Mouse (Mus musculus) neural tube, embryonic 15.5 days (tissue): Measurements from ENCODE around the gene Jph3. TPM values are rescaled to one million over a fixed set of nuclear protein-coding genes. Genes with fewer than 3 reads are reported as not detected.
A peak's percentile ranks its signal among the peaks of the same experiment; 100 is the strongest.

Experiments used
- ATAC-seq: fragments of 200-750 bp; cut with Nextera tagmentation; 2 replicates; pipeline ENCODE4 v1.8.0; 2017; ENCODE audit warnings: mild to moderate bottlenecking, moderate TSS enrichment, moderate library complexity; ENCODE audit not compliant: low FRiP score
- H3K27ac ChIP-seq: fragments of 300-500 bp; sonication (generic); replicated peaks from 2 replicates; pipeline ENCODE4 v1.5.1; 2015; ENCODE audit warnings: mild to moderate bottlenecking, inconsistent platforms
- H3K27me3 ChIP-seq: fragments of 300-500 bp; sonication (generic); replicated peaks from 2 replicates; pipeline ENCODE4 v1.6.1; 2015; ENCODE audit warnings: inconsistent platforms
- H3K36me3 ChIP-seq: fragments of 300-500 bp; sonication (generic); 2 replicates; pipeline ENCODE4 v1.6.1; 2015; ENCODE audit warnings: inconsistent platforms
- H3K4me1 ChIP-seq: fragments of 300-500 bp; sonication (generic); 2 replicates; pipeline ENCODE4 v1.6.1; 2015; ENCODE audit warnings: inconsistent platforms
- H3K4me2 ChIP-seq: fragments of 300-500 bp; sonication (generic); 2 replicates; pipeline ENCODE4 v1.6.1; 2015; ENCODE audit warnings: inconsistent platforms, mild to moderate bottlenecking, moderate library complexity
- H3K4me3 ChIP-seq: fragments of 300-500 bp; sonication (generic); replicated peaks from 2 replicates; pipeline ENCODE4 v1.5.1; 2015; ENCODE audit warnings: mild to moderate bottlenecking, inconsistent platforms
- H3K9ac ChIP-seq: fragments of 300-500 bp; sonication (generic); replicated peaks from 2 replicates; pipeline ENCODE4 v1.6.1; 2015; ENCODE audit warnings: mild to moderate bottlenecking, inconsistent platforms
- H3K9me3 ChIP-seq: fragments of 300-500 bp; sonication (generic); replicated peaks from 2 replicates; pipeline ENCODE4 v1.6.1; 2016; ENCODE audit warnings: inconsistent platforms
- WGBS: fragments of 180-500 bp; shearing (Covaris S2); methylation state at CpG from one replicate; pipeline ENCODE4 v1.1.7; 2015; ENCODE audit warnings: mixed read lengths; 5-methylcytosine and 5-hydroxymethylcytosine counted together
- polyA plus RNA-seq: library from polyadenylated mRNA; unstranded; fragments of >200 nt; fragmentation: Nextera tagmentation; extraction: Ambion mirVana; gene quantifications from 2 replicates; pipeline ENCODE4 v1.2.1, GENCODE M21; 2015

Gene Jph3
- polyA plus RNA-seq, 1 experiment from 2014 or later: 133 TPM

- H3K27ac ChIP-seq: no peak overlapping the region
Measured at GRCm38 (mm10) chr8:121699936-121700335, 29.5 kb upstream of the Jph3 start.

GRCm38 (mm10) chr8:121705174-121705573 is 24.2 kb upstream of the Jph3 start:
- WGBS: 70% methylated on average over 3 of the region's 3 CpGs
- no peak overlapping the region for H3K9ac ChIP-seq
- no peak overlapping the region for H3K27ac ChIP-seq

More at GRCm38 (mm10) chr8:121699936-121700335, 29.5 kb upstream of the Jph3 start:
- H3K9ac ChIP-seq: no peak overlapping the region
- ATAC-seq: no peak
- no peaks in the 10 kb centered on the region for H3K36me3 ChIP-seq
- no peak overlapping the region for H3K4me2 ChIP-seq
- no peak overlapping the region for H3K4me3 ChIP-seq
- H3K27me3 ChIP-seq: no peaks in the 10 kb centered on the region
- WGBS: 89% methylated on average over 2 of the region's 2 CpGs
- peaks cover 17% of the 10 kb centered on the region for H3K4me1 ChIP-seq
- H3K9me3 ChIP-seq: no peaks in the 10 kb centered on the region

GRCm38 (mm10) chr8:121706956-121707355 is 22.5 kb upstream of the Jph3 start:
- no peak for ATAC-seq
- Histone ChIP-seq H3K4me3 (no peak overlapping the region), H3K9me3 (no peaks in the 10 kb centered on the region), H3K27ac (no peak overlapping the region), H3K36me3 (no peaks in the 10 kb centered on the region), H3K9ac (no peak overlapping the region), H3K27me3 (no peaks in the 10 kb centered on the region), H3K4me1 (0 out of 2 replicates have a peak, but pooled peaks cover 2% of the 10 kb centered on the region), H3K4me2 (no peak overlapping the region)
- WGBS: 89% methylated on average over 11 of the region's 11 CpGs

More at GRCm38 (mm10) chr8:121705174-121705573, 24.2 kb upstream of the Jph3 start:
- Histone ChIP-seq H3K4me2 (no peak overlapping the region), H3K9me3 (no peaks in the 10 kb centered on the region), H3K4me1 (0 out of 2 replicates have a peak, but pooled peaks cover 2% of the 10 kb centered on the region), H3K36me3 (no peaks in the 10 kb centered on the region), H3K27me3 (no peaks in the 10 kb centered on the region), H3K4me3 (no peak overlapping the region)
- no peak for ATAC-seq

- Histone ChIP-seq H3K36me3 (no peaks in the 10 kb centered on the region), H3K27ac (no peak overlapping the region), H3K9me3 (no peaks in the 10 kb centered on the region), H3K4me3 (no peak overlapping the region), H3K4me1 (0 out of 2 replicates have a peak, but pooled peaks cover 2% of the 10 kb centered on the region), H3K9ac (no peak overlapping the region), H3K27me3 (no peaks in the 10 kb centered on the region), H3K4me2 (no peak overlapping the region)
- ATAC-seq: no peak
- 68% methylated on average over 6 of the region's 6 CpGs for WGBS
Measured at GRCm38 (mm10) chr8:121708406-121708805, 21.0 kb upstream of the Jph3 start.

GRCm38 (mm10) chr8:121717502-121717901 is 11.9 kb upstream of the Jph3 start:
- Histone ChIP-seq H3K36me3 (no peaks in the 10 kb centered on the region), H3K9me3 (no peaks in the 10 kb centered on the region), H3K9ac (peak overlapping the region; percentile 26; the same call in 1 of the 2 replicates), H3K27me3 (0 out of 2 replicates have a peak, but pooled peaks cover 4% of the 10 kb centered on the region), H3K27ac (peak overlapping the region; percentile 73), H3K4me2 (peak overlapping the region; percentile 47), H3K4me1 (peaks cover 16% of the 10 kb centered on the region), H3K4me3 (no peak overlapping the region)
- ATAC-seq: peak; percentile 73
- WGBS: 47% methylated on average over 14 of the region's 14 CpGs

- Histone ChIP-seq H3K36me3 (no peaks in the 10 kb centered on the region), H3K27me3 (0 out of 2 replicates have a peak, but pooled peaks cover 4% of the 10 kb centered on the region), H3K27ac (peak overlapping the region; percentile 73; the same call in 1 of the 2 replicates), H3K4me1 (peaks cover 16% of the 10 kb centered on the region), H3K4me3 (no peak overlapping the region), H3K4me2 (peak overlapping the region; percentile 47), H3K9me3 (no peaks in the 10 kb centered on the region), H3K9ac (no peak overlapping the region)
- WGBS: 28% methylated on average over 12 of the region's 12 CpGs
- ATAC-seq: peak; percentile 92
Measured at GRCm38 (mm10) chr8:121717982-121718425, 11.4 kb upstream of the Jph3 start.

GRCm38 (mm10) chr8:121718925-121719324 is 10.5 kb upstream of the Jph3 start:
- no peak overlapping the region for H3K4me3 ChIP-seq
- WGBS: 55% methylated on average over 6 of the region's 6 CpGs
- ATAC-seq: no peak

GRCm38 (mm10) chr8:121721072-121721471 is 8.4 kb upstream of the Jph3 start:
- Histone ChIP-seq H3K36me3 (no peaks in the 10 kb centered on the region), H3K9ac (no peak overlapping the region), H3K27ac (no peak overlapping the region), H3K27me3 (0 out of 2 replicates have a peak, but pooled peaks cover 4% of the 10 kb centered on the region), H3K4me2 (no peak overlapping the region), H3K4me3 (no peak overlapping the region), H3K9me3 (no peaks in the 10 kb centered on the region), H3K4me1 (peaks cover 10% of the 10 kb centered on the region)
- WGBS: 34% methylated on average over 6 of the region's 6 CpGs
- no peak for ATAC-seq

More at GRCm38 (mm10) chr8:121718925-121719324, 10.5 kb upstream of the Jph3 start:
- H3K4me2 ChIP-seq: no peak overlapping the region
- H3K36me3 ChIP-seq: no peaks in the 10 kb centered on the region
- H3K9me3 ChIP-seq: no peaks in the 10 kb centered on the region
- no peak overlapping the region for H3K27ac ChIP-seq
- H3K9ac ChIP-seq: no peak overlapping the region
- 0 out of 2 replicates have a peak, but pooled peaks cover 4% of the 10 kb centered on the region for H3K27me3 ChIP-seq
- H3K4me1 ChIP-seq: peaks cover 16% of the 10 kb centered on the region

GRCm38 (mm10) chr8:121723846-121724245 is 5.6 kb upstream of the Jph3 start:
- no peak for ATAC-seq

GRCm38 (mm10) chr8:121727164-121727563 is 2.3 kb upstream of the Jph3 start:
- peaks cover 23% of the 10 kb centered on the region for H3K27me3 ChIP-seq
- no peak for ATAC-seq
- no peak overlapping the region for H3K9ac ChIP-seq

More at GRCm38 (mm10) chr8:121723846-121724245, 5.6 kb upstream of the Jph3 start:
- WGBS: 73% methylated on average over 12 of the region's 12 CpGs
- Histone ChIP-seq H3K4me1 (no peaks in the 10 kb centered on the region), H3K27ac (no peak overlapping the region), H3K9ac (no peak overlapping the region), H3K27me3 (peaks cover 15% of the 10 kb centered on the region), H3K9me3 (no peaks in the 10 kb centered on the region), H3K4me2 (no peak overlapping the region), H3K4me3 (no peak overlapping the region), H3K36me3 (no peaks in the 10 kb centered on the region)

GRCm38 (mm10) chr8:121729754-121730153 is 331 bp downstream of the Jph3 start:
- Histone ChIP-seq H3K4me2 (peak overlapping the region; percentile 85), H3K27me3 (peaks cover 25% of the 10 kb centered on the region), H3K9me3 (no peaks in the 10 kb centered on the region), H3K4me3 (peak overlapping the region; percentile 73), H3K4me1 (peaks cover 34% of the 10 kb centered on the region), H3K27ac (peak overlapping the region; percentile 71; the same call in 1 of the 2 replicates), H3K36me3 (no peaks in the 10 kb centered on the region), H3K9ac (peak overlapping the region; percentile 80)
- peak; percentile 27; the same call in 1 of the 2 replicates for ATAC-seq
- WGBS: under 1% methylated on average over 52 of the region's 54 CpGs

More at GRCm38 (mm10) chr8:121727164-121727563, 2.3 kb upstream of the Jph3 start:
- no peak overlapping the region for H3K27ac ChIP-seq
- 53% methylated on average over 3 of the region's 3 CpGs for WGBS
- H3K4me3 ChIP-seq: no peak overlapping the region
- no peaks in the 10 kb centered on the region for H3K36me3 ChIP-seq
- peaks cover 18% of the 10 kb centered on the region for H3K4me1 ChIP-seq
- H3K4me2 ChIP-seq: no peak overlapping the region
- H3K9me3 ChIP-seq: no peaks in the 10 kb centered on the region

- H3K27me3 ChIP-seq: peaks cover 25% of the 10 kb centered on the region
Measured at GRCm38 (mm10) chr8:121730170-121730569, 747 bp downstream of the Jph3 start.

More at GRCm38 (mm10) chr8:121730170-121730569, 747 bp downstream of the Jph3 start:
- peak; percentile 14 for ATAC-seq
- Histone ChIP-seq H3K9me3 (no peaks in the 10 kb centered on the region), H3K4me2 (peak overlapping the region; percentile 85), H3K4me1 (peaks cover 34% of the 10 kb centered on the region), H3K9ac (peak overlapping the region; percentile 80), H3K27ac (peak overlapping the region; percentile 71), H3K36me3 (no peaks in the 10 kb centered on the region), H3K4me3 (peak overlapping the region; percentile 73)
- under 1% methylated on average over 44 of the region's 60 CpGs for WGBS
